Mouse (Mus musculus) heart, embryonic 13.5 days (tissue): ENCODE data around the gene Plekhg3. TPM values are rescaled to one million over a fixed set of nuclear protein-coding genes. Genes with fewer than 3 reads are reported as not detected.

ENCODE experiments used
- ATAC-seq: fragments of 200-750 bp; cut with Nextera tagmentation; 2 replicates; pipeline ENCODE4 v1.8.0; 2017; ENCODE audit warnings: moderate TSS enrichment; ENCODE audit not compliant: insufficient number of reproducible peaks, low FRiP score, low TSS enrichment; ENCODE audit errors: extremely low read depth
- H3K27ac ChIP-seq: fragments of 300-500 bp; sonication (generic); replicated peaks from 2 replicates; pipeline ENCODE4 v1.5.1; 2015; ENCODE audit warnings: moderate library complexity, mild to moderate bottlenecking, inconsistent platforms
- H3K27me3 ChIP-seq: fragments of 300-500 bp; sonication (generic); replicated peaks from 2 replicates; pipeline ENCODE4 v1.6.1; 2015; ENCODE audit warnings: mild to moderate bottlenecking, inconsistent platforms
- H3K36me3 ChIP-seq: fragments of 300-500 bp; sonication (generic); 2 replicates; pipeline ENCODE4 v1.6.1; 2015; ENCODE audit warnings: mild to moderate bottlenecking, inconsistent platforms
- H3K4me1 ChIP-seq: fragments of 300-500 bp; sonication (generic); 2 replicates; pipeline ENCODE4 v1.6.1; 2015; ENCODE audit warnings: inconsistent platforms
- H3K4me2 ChIP-seq: fragments of 300-500 bp; sonication (generic); 2 replicates; pipeline ENCODE4 v1.6.1; 2015; ENCODE audit warnings: inconsistent platforms, mild to moderate bottlenecking, moderate library complexity
- H3K4me3 ChIP-seq: fragments of 300-500 bp; sonication (generic); 2 replicates; pipeline ENCODE4 v1.5.1; 2015; ENCODE audit warnings: moderate library complexity, mild to moderate bottlenecking, inconsistent platforms
- H3K9ac ChIP-seq: fragments of 300-500 bp; sonication (generic); 2 replicates; pipeline ENCODE4 v1.6.1; 2015; ENCODE audit warnings: inconsistent platforms, mild to moderate bottlenecking, moderate library complexity
- H3K9me3 ChIP-seq: fragments of 300-500 bp; sonication (generic); 2 replicates; pipeline ENCODE4 v1.6.1; 2016; ENCODE audit warnings: inconsistent platforms
- WGBS: fragments of 180-500 bp; shearing (Covaris S2); methylation state at CpG from one replicate; pipeline ENCODE4 v1.1.7; 2015; ENCODE audit warnings: mixed read lengths; 5-methylcytosine and 5-hydroxymethylcytosine counted together
- polyA plus RNA-seq: library from polyadenylated mRNA; unstranded; fragments of >200 nt; fragmentation: Nextera tagmentation; extraction: Ambion mirVana; gene quantifications from 2 replicates; pipeline ENCODE4 v1.2.1, GENCODE M21; 2015

Gene Plekhg3
- polyA plus RNA-seq, 1 experiment from 2014 or later: 6.5 TPM

DNA sequence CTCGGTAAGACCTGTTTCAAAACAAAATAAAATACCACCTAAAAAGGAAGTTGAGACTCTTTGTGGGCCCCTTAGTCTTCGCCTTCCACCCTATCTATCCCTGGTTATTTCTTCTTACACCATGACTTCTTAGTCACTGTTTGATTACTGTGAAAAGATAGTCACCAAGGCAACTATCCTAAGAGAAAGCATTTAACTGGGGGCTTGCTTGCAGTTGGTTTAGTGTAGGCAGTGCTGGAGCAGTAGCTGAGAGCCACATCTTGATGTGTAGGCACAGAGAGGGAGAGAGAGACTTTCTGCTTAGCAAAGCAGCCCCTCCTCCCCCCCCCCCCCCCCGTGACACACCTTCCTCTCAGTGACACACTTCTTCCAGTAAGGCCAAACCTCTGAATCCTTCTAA, 29.8 kb upstream of the Plekhg3 start:
- H3K4me3 ChIP-seq: no peak overlapping the region
- H3K27ac ChIP-seq: no peak overlapping the region
- peaks cover 22% of the 10 kb centered on the region for H3K4me1 ChIP-seq
- H3K9me3 ChIP-seq: no peaks in the 10 kb centered on the region
- peaks cover 2% of the 10 kb centered on the region; the same call in 1 of the 2 replicates for H3K27me3 ChIP-seq
- H3K36me3 ChIP-seq: no peaks in the 10 kb centered on the region
- 28% methylated on average over 2 of the region's 3 CpGs for WGBS
- ATAC-seq: no peak
- H3K4me2 ChIP-seq: no peak overlapping the region
- H3K9ac ChIP-seq: no peak overlapping the region

GRCm38 (mm10) chr12:76502981-76503380, 27.7 kb upstream of the Plekhg3 start:
- 0 out of 2 replicates have a peak overlapping the region, but pooled peaks have one; percentile 15 for H3K27ac ChIP-seq
- peaks cover 36% of the 10 kb centered on the region for H3K4me1 ChIP-seq
- H3K36me3 ChIP-seq: no peaks in the 10 kb centered on the region
- no peak for ATAC-seq
- H3K27me3 ChIP-seq: no peaks in the 10 kb centered on the region
- no peak overlapping the region for H3K4me3 ChIP-seq
- WGBS: 56% methylated on average over 5 of the region's 5 CpGs
- H3K4me2 ChIP-seq: no peak overlapping the region
- H3K9ac ChIP-seq: 0 out of 2 replicates have a peak overlapping the region, but pooled peaks have one; percentile 33
- no peaks in the 10 kb centered on the region for H3K9me3 ChIP-seq

DNA sequence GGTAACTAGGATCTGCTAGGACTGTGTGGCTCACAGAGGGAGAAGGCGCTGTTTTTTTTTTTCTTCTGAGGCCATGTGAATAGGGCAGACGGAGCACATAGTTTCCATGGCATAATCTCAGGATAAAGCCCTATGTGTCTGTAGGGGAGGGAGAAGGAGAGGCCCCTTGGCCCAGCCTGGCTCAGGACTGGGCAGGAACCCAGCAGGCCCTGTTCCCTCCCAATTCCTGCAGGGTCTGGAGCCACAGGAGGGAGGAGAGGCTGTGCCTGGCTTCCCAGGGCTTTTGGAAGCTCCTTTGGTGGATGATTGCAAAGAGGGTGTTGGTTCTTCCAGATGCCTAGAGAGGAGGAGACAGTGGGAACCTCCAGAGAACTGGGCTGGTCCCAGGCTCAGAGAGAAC, 24.2 kb upstream of the Plekhg3 start:
- Histone ChIP-seq H3K27me3 (no peaks in the 10 kb centered on the region), H3K9me3 (no peaks in the 10 kb centered on the region), H3K4me1 (peaks cover 28% of the 10 kb centered on the region), H3K4me3 (no peak overlapping the region), H3K4me2 (no peak overlapping the region), H3K36me3 (no peaks in the 10 kb centered on the region), H3K9ac (peak overlapping the region; percentile 50; the same call in 1 of the 2 replicates), H3K27ac (peak overlapping the region; percentile 84)
- WGBS: 50% methylated on average over 2 of the region's 2 CpGs
- peak; percentile 67; the same call in 1 of the 2 replicates for ATAC-seq

GRCm38 (mm10) chr12:76507791-76508190, 22.9 kb upstream of the Plekhg3 start:
- WGBS: 76% methylated on average over 5 of the region's 5 CpGs
- no peak for ATAC-seq
- Histone ChIP-seq H3K27ac (peak overlapping the region; percentile 84; the same call in 1 of the 2 replicates), H3K4me2 (no peak overlapping the region), H3K36me3 (no peaks in the 10 kb centered on the region), H3K4me1 (peaks cover 27% of the 10 kb centered on the region), H3K27me3 (no peaks in the 10 kb centered on the region), H3K4me3 (no peak overlapping the region), H3K9ac (no peak overlapping the region), H3K9me3 (no peaks in the 10 kb centered on the region)

DNA sequence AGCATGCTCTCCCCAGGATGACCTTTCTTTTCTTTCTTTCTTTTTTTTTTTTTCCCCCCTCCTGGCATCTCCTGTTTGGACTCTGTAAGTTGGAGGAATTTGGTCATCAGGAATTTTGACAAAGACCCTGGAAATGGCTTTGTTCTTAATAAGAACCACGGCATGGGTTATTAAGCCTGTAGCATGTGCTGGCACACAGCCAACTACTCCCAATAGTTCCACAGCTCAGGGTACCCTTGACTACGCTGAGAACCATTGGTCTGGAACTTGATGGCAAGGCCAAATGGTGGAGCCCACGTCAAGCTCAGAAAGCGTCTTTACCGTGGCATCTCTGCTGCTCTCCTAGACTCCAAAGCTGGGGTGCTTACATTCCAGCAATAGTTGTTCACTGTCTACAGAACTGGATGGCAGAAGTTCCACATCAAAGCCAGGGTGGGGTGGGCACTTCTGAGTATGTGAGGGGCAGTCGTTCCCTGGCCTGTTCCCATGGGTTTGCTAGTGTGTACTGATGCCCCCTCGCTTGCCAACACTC, 21.7 kb upstream of the Plekhg3 start:
- Histone ChIP-seq H3K27ac (no peak overlapping the region), H3K4me1 (peaks cover 27% of the 10 kb centered on the region), H3K4me2 (no peak overlapping the region), H3K36me3 (no peaks in the 10 kb centered on the region), H3K9me3 (no peaks in the 10 kb centered on the region), H3K27me3 (no peaks in the 10 kb centered on the region), H3K4me3 (no peak overlapping the region), H3K9ac (no peak overlapping the region)
- WGBS: 72% methylated on average over 7 of the region's 7 CpGs
- ATAC-seq: no peak

DNA sequence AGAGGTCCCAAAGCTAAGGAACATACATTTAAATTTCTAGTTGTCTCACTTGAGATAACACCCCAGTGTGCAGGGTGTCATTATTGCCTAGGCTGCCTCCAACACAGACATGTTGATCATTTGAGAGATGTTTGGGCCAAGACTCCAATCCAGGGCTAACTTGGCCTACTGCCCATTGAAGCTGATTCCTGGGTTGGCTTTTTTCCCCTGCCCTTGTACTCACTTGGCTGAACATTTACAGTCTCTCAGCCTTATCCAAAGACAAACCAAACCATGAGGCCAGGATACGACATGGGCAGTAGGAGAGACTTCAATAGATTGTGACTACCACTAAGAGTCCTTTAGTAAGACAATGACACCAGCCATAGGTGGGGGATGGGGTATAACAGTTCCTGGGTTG, 18.0 kb upstream of the Plekhg3 start:
- no peak for ATAC-seq
- Histone ChIP-seq H3K27me3 (no peaks in the 10 kb centered on the region), H3K9me3 (no peaks in the 10 kb centered on the region), H3K4me1 (peaks cover 19% of the 10 kb centered on the region), H3K4me2 (no peak overlapping the region), H3K27ac (peak overlapping the region; percentile 36), H3K4me3 (no peak overlapping the region), H3K36me3 (no peaks in the 10 kb centered on the region), H3K9ac (no peak overlapping the region)
- 27% methylated on average over 1 of the region's 1 CpGs for WGBS

- H3K4me2 ChIP-seq: no peak overlapping the region
- H3K27ac ChIP-seq: 0 out of 2 replicates have a peak overlapping the region, but pooled peaks have one; percentile 15
- no peaks in the 10 kb centered on the region for H3K36me3 ChIP-seq
- H3K27me3 ChIP-seq: no peaks in the 10 kb centered on the region
- WGBS: 20% methylated on average over 4 of the region's 4 CpGs
- H3K9ac ChIP-seq: peak overlapping the region; percentile 59; the same call in 1 of the 2 replicates
- H3K9me3 ChIP-seq: no peaks in the 10 kb centered on the region
- peaks cover 23% of the 10 kb centered on the region for H3K4me1 ChIP-seq
- no peak for ATAC-seq
- no peak overlapping the region for H3K4me3 ChIP-seq
Measured at GRCm38 (mm10) chr12:76514842-76515241, 15.8 kb upstream of the Plekhg3 start.

DNA sequence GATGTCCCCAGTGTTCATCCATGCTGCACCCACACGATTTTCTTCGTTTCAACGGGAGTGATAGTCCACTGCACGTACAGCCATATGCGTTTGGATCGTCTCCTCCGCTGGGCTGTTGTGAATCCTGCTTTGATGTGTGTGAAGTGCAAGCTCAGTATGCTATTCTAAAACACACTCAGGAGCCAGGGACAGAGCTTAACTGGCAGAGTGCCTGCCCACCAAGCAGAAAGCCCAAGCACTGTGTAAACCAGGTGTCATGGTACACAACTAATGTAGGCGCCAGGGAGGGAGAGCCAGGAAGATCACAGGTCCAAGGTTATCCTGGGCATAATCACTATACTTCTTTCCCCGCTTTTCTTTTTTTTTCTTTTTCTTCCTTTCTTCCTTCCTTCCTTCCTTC, 12.7 kb upstream of the Plekhg3 start:
- Histone ChIP-seq H3K27ac (no peak overlapping the region), H3K36me3 (no peaks in the 10 kb centered on the region), H3K4me2 (no peak overlapping the region), H3K27me3 (no peaks in the 10 kb centered on the region), H3K9me3 (no peaks in the 10 kb centered on the region), H3K4me3 (no peak overlapping the region), H3K4me1 (peaks cover 26% of the 10 kb centered on the region), H3K9ac (no peak overlapping the region)
- ATAC-seq: no peak
- WGBS: 84% methylated on average over 9 of the region's 9 CpGs

GRCm38 (mm10) chr12:76518909-76519842, 11.5 kb upstream of the Plekhg3 start:
- no peak for ATAC-seq

GRCm38 (mm10) chr12:76523654-76524053, 7.0 kb upstream of the Plekhg3 start:
- H3K9ac ChIP-seq: no peak overlapping the region
- no peaks in the 10 kb centered on the region for H3K36me3 ChIP-seq
- H3K27ac ChIP-seq: no peak overlapping the region
- no peak overlapping the region for H3K4me2 ChIP-seq
- ATAC-seq: no peak
- WGBS: 32% methylated on average over 5 of the region's 5 CpGs
- H3K4me3 ChIP-seq: no peak overlapping the region
- no peaks in the 10 kb centered on the region for H3K9me3 ChIP-seq
- peaks cover 22% of the 10 kb centered on the region for H3K4me1 ChIP-seq
- H3K27me3 ChIP-seq: peaks cover 3% of the 10 kb centered on the region; the same call in 1 of the 2 replicates

More at GRCm38 (mm10) chr12:76518909-76519842, 11.5 kb upstream of the Plekhg3 start:
- 57% methylated on average over 12 of the region's 12 CpGs for WGBS
- Histone ChIP-seq H3K9me3 (no peaks in the 10 kb centered on the region), H3K27ac (no peak overlapping the region), H3K36me3 (no peaks in the 10 kb centered on the region), H3K27me3 (no peaks in the 10 kb centered on the region), H3K4me3 (no peak overlapping the region), H3K4me1 (peaks cover 29% of the 10 kb centered on the region), H3K4me2 (no peak overlapping the region), H3K9ac (no peak overlapping the region)

DNA sequence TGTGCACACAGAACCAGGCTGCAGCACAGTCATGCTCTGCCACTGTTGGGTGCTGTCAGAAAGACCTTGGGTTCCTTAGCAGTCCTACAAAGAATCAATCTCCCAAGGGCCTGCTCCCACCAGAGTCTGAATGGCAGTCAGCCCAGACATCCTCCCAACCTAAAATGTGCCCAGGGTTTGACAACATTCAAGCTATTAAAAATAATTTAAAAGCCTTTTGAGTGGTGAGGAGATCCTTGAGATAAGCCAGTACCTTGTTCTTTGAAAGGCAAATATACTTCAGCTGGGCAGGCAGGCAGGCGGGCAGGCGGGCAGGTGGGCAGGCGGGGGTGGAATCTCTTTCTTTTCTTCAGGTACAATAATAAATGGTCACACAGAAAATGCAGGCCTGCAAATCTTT, 5.8 kb upstream of the Plekhg3 start:
- H3K27me3 ChIP-seq: peaks cover 8% of the 10 kb centered on the region
- no peaks in the 10 kb centered on the region for H3K9me3 ChIP-seq
- no peak overlapping the region for H3K27ac ChIP-seq

More for the DNA sequence above, 5.8 kb upstream of the Plekhg3 start:
- Histone ChIP-seq H3K4me1 (peaks cover 16% of the 10 kb centered on the region), H3K36me3 (no peaks in the 10 kb centered on the region), H3K4me3 (no peak overlapping the region), H3K4me2 (no peak overlapping the region), H3K9ac (no peak overlapping the region)
- no peak for ATAC-seq
- WGBS: 88% methylated on average over 3 of the region's 3 CpGs
